Mouse (Mus musculus): Measurements from ENCODE around the gene Sart1.
"Not testable (repeated sequence)": the region's sequence is repeated elsewhere in the genome, so short reads cannot be mapped to it uniquely, and the experiment has no call there.

The Sart1 gene

DNA sequence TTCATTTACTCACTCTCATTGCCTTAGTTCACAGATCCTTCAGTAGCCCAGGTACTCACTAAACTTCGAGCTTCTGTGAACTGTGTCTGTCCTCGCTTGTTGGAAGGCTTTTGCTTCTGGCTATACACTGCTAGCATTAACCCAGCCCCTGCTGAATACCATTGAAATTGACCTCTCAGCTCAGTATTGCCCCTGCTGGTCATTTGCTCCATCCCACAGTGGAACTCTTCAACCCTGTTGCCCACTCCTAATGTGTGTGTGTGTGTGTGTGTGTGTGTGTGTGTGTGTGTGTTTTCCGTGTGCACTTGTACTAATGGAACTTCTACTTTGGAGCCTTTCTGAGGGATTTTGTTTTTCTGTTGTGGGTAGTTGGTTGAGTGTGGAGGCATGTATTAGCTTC is 17.6 kb downstream of the Sart1 start:
- peak; percentile 62 for DNase-seq (ENCODE audit: low read depth, low spot score)

DNA sequence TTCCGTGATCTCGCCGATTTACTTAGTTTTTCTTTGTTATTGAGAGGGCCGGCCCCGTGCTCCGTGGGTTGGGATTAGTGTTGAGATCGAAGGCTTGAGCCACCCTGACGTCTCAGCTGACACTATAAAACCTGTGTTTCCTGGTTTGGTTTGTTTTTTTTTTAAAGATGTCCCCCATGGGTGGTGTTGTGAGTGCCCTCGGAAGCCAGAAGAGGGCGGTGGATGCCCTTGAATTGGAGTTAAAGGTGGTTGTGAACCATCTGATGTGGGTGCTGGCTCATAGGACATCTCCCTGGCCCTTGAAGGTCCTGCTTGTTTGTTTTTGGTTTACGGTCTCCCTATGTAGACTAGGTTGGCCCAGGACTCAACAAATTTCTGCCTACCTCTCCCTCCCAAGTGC is 21.0 kb downstream of the Sart1 start:
- peak; percentile 71 for DNase-seq (ENCODE audit: low read depth, low spot score)

DNA sequence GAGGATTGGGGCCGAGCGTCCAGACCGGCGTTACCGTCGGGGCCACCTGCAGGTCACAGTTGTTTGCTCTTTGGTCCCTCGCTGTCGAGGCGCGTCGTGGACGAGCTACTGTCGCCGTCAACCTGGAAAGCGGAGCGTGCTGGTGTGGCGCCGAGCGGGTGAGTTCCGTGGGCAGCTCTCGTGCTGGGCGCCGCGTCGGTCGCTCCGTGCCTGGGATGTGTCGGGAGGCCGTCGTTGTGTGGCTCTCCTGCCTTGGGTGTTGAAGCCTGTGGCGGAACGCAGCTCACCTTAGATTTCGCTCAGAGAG is 21.5 kb downstream of the Sart1 start, which contains the start of gene Banf1:
Gene Banf1 (minus strand): TSS at position 116 of the 307 bp plus-strand sequence.
- no peak for DNase-seq (ENCODE audit: low read depth, low spot score)

DNA sequence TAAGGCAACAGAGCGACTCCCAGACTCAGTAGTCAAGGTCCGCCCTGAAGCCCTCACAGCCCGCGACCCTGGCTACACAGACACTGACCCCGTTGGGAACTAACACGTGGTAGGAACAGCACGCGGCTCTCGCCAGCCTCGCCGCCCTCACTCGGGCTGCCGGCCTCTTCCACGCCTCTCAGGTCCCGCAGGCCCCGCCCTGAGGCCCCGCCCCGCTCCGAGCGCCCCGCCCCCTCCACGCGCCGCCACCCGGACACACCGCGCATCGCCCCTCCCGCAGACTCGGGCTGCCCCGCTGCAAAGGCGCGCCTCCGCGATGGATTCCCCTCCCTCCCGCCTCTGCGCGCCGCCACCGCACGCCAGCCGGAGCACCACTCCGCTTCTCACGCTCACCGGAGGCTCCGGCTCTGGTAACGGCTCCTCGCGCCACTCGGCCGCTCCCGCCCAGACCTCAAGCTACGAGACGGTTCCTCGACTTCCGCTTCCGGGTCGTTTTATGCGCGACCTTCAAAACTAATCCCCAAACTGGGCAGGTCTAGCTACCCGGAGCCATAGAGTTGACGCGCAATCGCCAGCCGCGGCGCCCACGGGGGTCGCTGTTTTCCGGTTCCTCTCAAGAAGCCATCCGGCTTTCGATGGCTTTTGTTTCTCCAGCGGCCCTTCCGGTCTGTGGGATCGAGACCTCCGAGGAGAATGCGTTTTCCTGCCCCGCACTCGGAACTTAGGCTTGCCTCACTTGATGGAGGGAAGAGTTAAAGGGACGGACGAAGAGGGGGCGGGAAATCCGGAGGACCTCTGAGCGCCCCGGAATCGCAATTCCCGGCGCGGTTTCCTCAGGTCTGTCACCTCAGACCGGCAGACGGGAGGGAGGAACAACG is 22.1 kb downstream of the Sart1 start, which contains the start of gene Eif1ad:
Gene Eif1ad (plus strand): TSS at position 567 of the 878 bp plus-strand sequence.
- peak; percentile 99 for DNase-seq (ENCODE audit: low read depth, low spot score)

DNA sequence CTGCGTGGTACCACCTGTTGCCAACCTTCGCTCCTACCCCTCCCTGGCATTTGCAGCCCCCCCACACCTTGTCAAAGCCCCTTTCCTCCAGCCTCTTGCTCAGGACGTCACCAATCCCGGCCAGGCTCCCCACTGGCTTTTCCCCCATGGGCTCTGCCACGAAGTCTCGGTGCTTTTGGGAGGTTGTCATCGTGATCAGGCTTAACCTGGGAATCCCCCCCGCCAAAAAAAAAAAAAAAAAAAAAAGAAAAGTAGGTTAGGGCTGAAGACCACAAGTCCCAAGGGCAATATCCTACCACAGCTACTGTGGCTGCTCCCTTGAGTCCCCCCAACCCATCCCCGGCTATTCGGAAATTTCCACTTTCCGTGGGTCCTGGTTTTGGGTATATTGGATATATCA is 22.8 kb downstream of the Sart1 start:
- no peak for DNase-seq (ENCODE audit: low read depth, low spot score)

DNA sequence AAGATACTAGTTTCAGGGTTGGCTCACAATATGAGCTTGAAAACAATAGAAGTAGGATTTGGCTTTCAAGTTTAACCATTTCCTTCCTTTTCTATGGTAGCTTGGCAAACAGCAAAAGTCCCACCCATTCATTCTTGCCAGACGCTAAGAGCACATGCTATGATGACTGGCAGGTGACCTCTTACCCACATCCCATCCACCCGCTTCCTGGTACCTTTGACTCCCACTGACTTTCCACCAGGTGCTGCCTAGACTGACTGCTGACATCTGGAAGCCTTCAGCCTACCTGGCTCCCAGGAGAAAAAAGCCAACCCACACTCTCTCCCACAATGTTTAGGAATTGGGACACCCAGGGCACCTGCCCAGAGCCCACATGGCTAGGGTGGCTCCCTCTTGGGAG is 24.4 kb downstream of the Sart1 start:
- DNase-seq (ENCODE audit: low read depth, low spot score): no peak

DNA sequence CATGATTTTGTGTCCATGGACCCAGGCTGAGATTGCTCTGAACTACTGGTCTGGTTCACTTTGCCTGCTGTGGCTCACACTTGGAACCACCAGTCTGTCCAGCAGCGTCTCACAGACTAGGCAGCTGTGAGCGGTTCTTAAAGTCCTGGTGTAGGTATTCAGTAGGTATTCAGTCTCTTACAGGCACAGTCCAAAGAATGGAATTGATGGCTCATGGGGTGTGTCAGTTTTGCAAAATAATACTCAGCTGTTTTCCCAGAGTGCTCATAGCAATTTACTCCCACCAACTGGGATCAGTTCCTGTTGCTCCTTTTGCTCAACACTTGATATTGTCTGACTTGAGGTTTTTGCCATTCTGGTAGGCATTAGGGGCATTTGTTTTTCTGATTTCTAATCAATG is 26.3 kb downstream of the Sart1 start:
- DNase-seq (ENCODE audit: low read depth, low spot score): no peak

DNA sequence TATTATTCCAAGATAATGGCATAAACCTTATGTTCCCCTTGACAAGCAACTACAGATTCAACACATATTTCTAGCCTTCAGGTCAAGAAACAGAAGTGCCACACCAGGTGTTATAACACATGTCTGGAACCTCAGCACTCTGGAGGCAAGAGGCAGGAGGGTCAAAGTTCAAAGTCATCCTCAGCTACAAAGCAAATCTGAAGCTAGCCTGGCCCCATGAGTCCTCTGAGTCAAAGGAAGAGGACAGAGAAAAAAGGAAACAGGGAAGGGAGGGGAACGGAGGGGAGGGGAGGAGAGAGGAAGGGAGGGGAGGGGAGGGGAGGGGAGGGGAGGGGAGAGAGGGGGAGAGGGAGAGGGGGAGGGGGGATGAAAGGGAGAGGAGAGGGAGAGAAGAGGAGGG is 32.4 kb downstream of the Sart1 start:
- no peak for DNase-seq (ENCODE audit: low read depth, low spot score)

GRCm38 (mm10) chr19:5353609-5354008 is 34.9 kb downstream of the Sart1 start:
- no peak for DNase-seq (ENCODE audit: low read depth, low spot score)

DNA sequence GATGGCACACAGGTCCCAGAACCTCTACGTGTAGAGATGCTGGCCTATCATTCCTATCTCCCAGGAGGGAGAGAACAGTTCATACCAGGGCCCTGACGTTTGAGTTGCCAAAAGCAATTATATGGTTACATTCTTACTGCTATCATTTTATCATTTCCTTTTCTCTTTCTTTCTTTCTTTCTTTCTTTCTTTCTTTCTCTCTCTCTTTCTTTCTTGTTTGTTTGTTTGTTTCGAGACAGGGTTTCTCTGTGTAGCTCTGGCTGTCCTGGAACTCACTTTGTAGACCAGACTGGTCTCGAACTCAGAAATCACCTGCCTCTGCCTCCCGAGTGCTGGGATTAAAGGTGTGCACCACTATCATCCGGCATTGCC is 39.0 kb downstream of the Sart1 start, which contains the start of gene Cst6:
Gene Cst6 (minus strand): TSS at position 73 of the 372 bp plus-strand sequence.
- DNase-seq (ENCODE audit: low read depth, low spot score): not testable (repeated sequence)

DNA sequence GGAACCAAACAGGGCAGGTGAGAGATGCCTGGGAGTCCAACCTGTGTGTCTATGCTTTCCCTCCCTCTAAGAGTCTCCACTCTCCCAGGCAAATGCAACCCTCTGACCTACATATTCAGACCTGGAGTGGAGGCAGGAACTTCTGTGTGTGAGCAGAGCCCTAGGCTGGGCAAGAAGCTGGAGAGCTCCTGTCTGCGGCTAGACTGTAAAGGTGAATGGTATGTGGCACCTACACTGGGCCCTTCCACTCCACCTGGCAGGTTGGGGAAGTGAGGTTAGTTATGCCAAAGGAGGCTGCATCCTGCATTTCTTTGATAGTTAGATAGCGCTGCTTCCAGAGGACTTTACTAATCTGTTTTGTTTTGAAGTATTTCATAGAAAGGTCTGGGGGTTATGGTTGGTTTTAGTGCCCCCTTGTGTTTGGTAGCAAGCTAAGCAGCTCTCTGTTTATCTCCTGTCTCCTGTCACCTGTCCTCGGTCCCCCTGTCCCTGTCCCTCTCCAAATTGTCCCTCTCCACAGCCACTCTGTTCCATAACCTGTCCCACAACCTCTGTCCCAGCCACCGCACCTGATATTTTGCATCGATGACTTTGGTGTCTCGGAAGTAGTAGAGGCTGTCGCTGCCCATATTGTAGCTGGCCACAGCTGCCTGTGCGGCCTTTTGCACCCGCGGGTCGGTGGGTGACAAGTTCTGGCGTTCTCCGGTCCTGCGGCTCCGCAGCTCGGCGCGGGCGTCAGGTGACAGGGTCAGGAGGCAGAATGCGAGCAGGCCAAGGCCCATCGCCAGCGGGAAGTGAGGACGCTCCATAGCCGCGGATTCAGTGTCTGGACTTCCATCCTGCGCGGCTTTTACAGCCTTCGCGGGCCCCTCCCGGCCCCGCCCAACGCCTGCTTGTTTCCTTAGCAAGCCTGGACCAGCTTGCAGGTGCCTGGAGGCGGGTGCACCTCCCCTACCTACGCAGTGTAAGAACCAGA is 39.7 kb downstream of the Sart1 start:
- peak; percentile 63 for DNase-seq (ENCODE audit: low read depth, low spot score)

- no peak for DNase-seq (ENCODE audit: low read depth, low spot score)
These were observed 40.4 kb downstream of the Sart1 start for GRCm38 (mm10) chr19:5348064-5348463.

DNA sequence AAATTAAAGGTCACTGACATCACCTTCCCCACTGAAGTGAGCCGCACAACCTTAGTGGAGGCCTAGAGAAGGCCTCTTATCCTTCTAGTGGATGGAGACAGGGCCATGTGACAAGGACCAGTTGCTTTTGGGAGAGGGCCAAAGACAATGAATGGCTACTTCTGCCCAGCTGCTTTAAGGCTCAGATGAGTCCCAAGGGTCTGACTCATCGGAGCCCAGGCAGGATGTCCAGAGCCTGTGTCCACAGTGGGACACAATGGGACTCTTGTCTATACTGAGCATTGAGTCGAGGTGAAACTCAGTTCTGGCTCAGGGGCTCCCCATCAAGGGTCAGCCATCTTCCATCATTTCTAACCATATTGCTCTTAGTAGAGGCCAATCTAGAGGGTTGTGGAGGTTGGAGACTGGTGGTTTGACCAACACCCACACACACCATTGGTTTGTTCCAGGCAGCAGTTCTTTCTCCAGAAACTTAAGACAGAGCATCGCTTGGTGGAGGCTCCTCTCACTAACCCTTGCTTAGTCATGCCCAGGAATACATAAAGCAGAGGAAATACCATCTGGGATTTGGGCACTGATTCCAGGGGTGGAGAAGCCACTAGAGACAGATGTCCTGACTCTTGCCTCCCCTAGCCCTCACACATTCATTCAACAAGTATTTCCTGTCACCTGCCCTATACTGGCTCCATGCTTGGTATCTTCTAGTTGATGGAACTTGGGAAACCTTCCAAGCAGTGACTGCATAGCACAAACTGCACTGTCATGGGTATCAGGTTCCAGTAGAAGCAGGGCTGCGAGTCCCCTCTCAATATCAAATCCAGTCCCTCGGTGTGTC is 43.0 kb downstream of the Sart1 start:
- DNase-seq (ENCODE audit: low read depth, low spot score): peak; percentile 100

DNA sequence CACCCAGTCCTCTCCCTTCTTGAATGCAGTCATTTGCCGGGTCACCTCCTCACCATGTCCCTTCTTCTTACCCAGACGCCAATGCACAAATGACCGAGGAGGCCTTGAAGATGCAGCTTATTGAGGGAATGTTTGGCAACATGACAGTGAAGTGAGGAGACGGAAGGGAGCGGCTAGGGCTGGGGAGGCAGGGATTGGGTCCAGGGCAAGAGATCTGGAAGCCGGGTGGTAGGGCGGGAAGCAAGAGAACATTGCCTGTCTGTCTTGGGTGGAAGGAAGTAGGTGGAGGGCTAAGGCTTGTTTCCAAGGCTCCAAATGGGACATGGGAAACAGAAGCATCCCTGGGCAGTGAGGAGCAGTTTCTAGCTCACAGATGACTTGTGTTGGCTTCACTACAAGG is 47.1 kb downstream of the Sart1 start:
- no peak for DNase-seq (ENCODE audit: low read depth, low spot score)

DNA sequence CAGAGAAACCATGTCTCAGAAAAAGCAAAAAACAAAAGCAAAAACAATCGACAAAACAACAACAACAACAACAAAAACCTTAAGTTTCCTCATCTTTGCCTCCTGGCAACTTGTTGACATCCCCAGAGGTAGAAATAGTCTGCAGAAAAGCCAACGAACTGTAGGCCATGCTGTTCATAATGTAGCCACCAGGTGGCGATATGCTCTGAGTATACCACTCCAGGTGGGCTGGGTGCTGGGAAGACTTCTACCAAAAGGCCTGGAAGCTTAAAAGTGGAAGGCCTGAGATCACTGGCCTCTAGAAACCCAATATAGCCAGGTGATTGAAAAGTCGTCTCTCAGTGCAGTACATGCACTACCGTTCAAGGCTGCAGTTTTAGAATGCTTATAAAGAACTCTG is 50.5 kb downstream of the Sart1 start:
- peak; percentile 97 for DNase-seq (ENCODE audit: low read depth, low spot score)

DNA sequence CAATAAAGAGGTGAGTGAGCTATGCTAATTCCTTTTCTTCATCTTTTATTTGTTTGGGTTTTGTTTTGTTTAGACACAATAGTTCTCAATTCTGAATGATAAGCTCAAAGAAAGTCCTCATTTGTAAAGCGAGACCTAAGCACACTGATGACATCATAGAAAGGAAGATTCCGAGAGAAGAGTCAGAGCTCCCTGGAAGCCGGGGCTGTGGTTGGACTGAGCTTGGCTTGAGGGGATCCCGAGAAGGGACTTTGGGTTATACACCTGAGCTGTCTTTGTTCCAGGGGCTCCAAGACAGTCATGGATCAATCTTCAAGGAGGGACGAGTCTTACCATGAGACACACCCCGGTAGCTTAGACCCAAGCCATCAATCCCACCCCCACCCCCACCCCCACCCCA is 53.1 kb downstream of the Sart1 start, which contains the start of gene Catsper1:
Gene Catsper1 (plus strand): TSS at position 301 of the 400 bp plus-strand sequence.
- no peak for DNase-seq (ENCODE audit: low read depth, low spot score)

- DNase-seq (ENCODE audit: low read depth, low spot score): peak; percentile 54
These were observed 53.8 kb downstream of the Sart1 start for GRCm38 (mm10) chr19:5334741-5335140.

DNA sequence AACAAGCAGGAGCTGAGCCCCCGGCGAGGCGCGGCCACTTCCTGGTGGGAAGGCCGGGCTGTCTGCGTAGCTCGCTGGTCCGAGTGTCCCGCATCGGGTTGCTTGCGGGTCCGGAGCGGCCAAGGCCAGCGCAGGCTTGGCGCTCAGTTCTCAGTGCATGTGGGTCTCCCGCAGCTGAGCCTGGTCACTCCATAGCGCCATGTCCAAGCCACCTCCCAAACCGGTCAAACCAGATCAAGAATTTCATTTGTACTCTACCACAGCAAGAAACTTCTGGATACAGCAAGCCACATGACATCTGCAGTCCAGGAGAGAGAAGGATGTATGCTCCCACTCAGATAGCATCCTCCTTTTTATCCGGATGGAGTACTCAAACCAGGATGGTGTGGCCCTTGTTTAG is 60.5 kb downstream of the Sart1 start:
- no peak for DNase-seq (ENCODE audit: low read depth, low spot score)
